Mouse (Mus musculus): ENCODE data around the gene Anks1. TPM values are rescaled to one million over a fixed set of nuclear protein-coding genes. Genes with fewer than 3 reads are reported as not detected.
"Not testable (repeated sequence)": the region's sequence is repeated elsewhere in the genome, so short reads cannot be mapped to it uniquely, and the experiment has no call there.

The Anks1 gene
- polyA plus RNA-seq, 1 experiment from 2014 or later = 11.5 TPM

- not testable (repeated sequence) for ATAC-seq (ENCODE audit: insufficient number of reproducible peaks, low FRiP score); H3K4me1 ChIP-seq (replicated peaks); H3K9me3 ChIP-seq (replicated peaks); H3K27ac ChIP-seq (ENCODE audit: poor library complexity, severe bottlenecking); H3K4me2 ChIP-seq; H3K27me3 ChIP-seq (replicated peaks); H3K9ac ChIP-seq; H3K4me3 ChIP-seq
- H3K36me3 ChIP-seq = peaks cover 40% of the 10 kb centered on the region
- WGBS = 88% methylated on average over 14 of the region's 14 CpGs
These were observed 73.0 kb downstream of the Anks1 start for GRCm38 (mm10) chr17:27982070-27982457.

GRCm38 (mm10) chr17:27982712-27983266, 73.7 kb downstream of the Anks1 start:
- Histone ChIP-seq H3K4me1 (replicated peaks) (no peaks in the 10 kb centered on the region), H3K27ac (ENCODE audit: poor library complexity, severe bottlenecking) (no peak overlapping the region), H3K4me3 (no peak overlapping the region), H3K27me3 (replicated peaks) (no peaks in the 10 kb centered on the region), H3K4me2 (no peak overlapping the region), H3K9ac (no peak overlapping the region), H3K36me3 (peaks cover 38% of the 10 kb centered on the region), H3K9me3 (replicated peaks) (no peaks in the 10 kb centered on the region)
- 61% methylated on average over 7 of the region's 7 CpGs for WGBS
- ATAC-seq (ENCODE audit: insufficient number of reproducible peaks, low FRiP score) = no peak

GRCm38 (mm10) chr17:27984421-27984820, 75.3 kb downstream of the Anks1 start:
- Histone ChIP-seq H3K9me3 (replicated peaks) (no peaks in the 10 kb centered on the region), H3K27ac (ENCODE audit: poor library complexity, severe bottlenecking) (no peak overlapping the region), H3K4me1 (replicated peaks) (no peaks in the 10 kb centered on the region), H3K36me3 (peaks cover 38% of the 10 kb centered on the region), H3K4me2 (no peak overlapping the region), H3K27me3 (replicated peaks) (no peaks in the 10 kb centered on the region), H3K9ac (no peak overlapping the region), H3K4me3 (no peak overlapping the region)
- WGBS = 90% methylated on average over 12 of the region's 12 CpGs
- no peak for ATAC-seq (ENCODE audit: insufficient number of reproducible peaks, low FRiP score)

GRCm38 (mm10) chr17:27986106-27986505, 77.0 kb downstream of the Anks1 start:
- H3K9me3 ChIP-seq (replicated peaks) = no peaks in the 10 kb centered on the region
- H3K4me3 ChIP-seq = no peak overlapping the region
- H3K27ac ChIP-seq (ENCODE audit: poor library complexity, severe bottlenecking) = no peak overlapping the region
- ATAC-seq (ENCODE audit: insufficient number of reproducible peaks, low FRiP score) = no peak
- H3K27me3 ChIP-seq (replicated peaks) = no peaks in the 10 kb centered on the region
- 0 out of 2 replicates have a peak, but pooled peaks cover 7% of the 10 kb centered on the region for H3K4me1 ChIP-seq (replicated peaks)
- peaks cover 38% of the 10 kb centered on the region for H3K36me3 ChIP-seq
- no peak overlapping the region for H3K9ac ChIP-seq
- H3K4me2 ChIP-seq = no peak overlapping the region
- 93% methylated on average over 19 of the region's 19 CpGs for WGBS

- WGBS = 27% methylated on average over 15 of the region's 15 CpGs
- no peak overlapping the region for H3K4me3 ChIP-seq
- ATAC-seq (ENCODE audit: insufficient number of reproducible peaks, low FRiP score) = no peak
- no peaks in the 10 kb centered on the region for H3K27me3 ChIP-seq (replicated peaks)
- H3K36me3 ChIP-seq = peaks cover 57% of the 10 kb centered on the region
- no peak overlapping the region for H3K4me2 ChIP-seq
- H3K9ac ChIP-seq = no peak overlapping the region; the same call in 1 of the 2 replicates
- peaks cover 21% of the 10 kb centered on the region for H3K4me1 ChIP-seq (replicated peaks)
- no peak overlapping the region for H3K27ac ChIP-seq (ENCODE audit: poor library complexity, severe bottlenecking)
- H3K9me3 ChIP-seq (replicated peaks) = no peaks in the 10 kb centered on the region
These were observed 80.9 kb downstream of the Anks1 start for GRCm38 (mm10) chr17:27989807-27990542.

GRCm38 (mm10) chr17:27994001-27994944, 85.2 kb downstream of the Anks1 start:
- no peak for ATAC-seq (ENCODE audit: insufficient number of reproducible peaks, low FRiP score)
- Histone ChIP-seq H3K9me3 (replicated peaks) (no peaks in the 10 kb centered on the region), H3K4me2 (no peak overlapping the region), H3K9ac (0 out of 2 replicates have a peak overlapping the region, but pooled peaks have one; percentile 29), H3K4me3 (no peak overlapping the region), H3K4me1 (replicated peaks) (peaks cover 21% of the 10 kb centered on the region), H3K27ac (ENCODE audit: poor library complexity, severe bottlenecking) (no peak overlapping the region; the same call in 1 of the 2 replicates), H3K36me3 (peaks cover 49% of the 10 kb centered on the region), H3K27me3 (replicated peaks) (no peaks in the 10 kb centered on the region)
- WGBS = 61% methylated on average over 10 of the region's 10 CpGs

GRCm38 (mm10) chr17:27996320-27996719, 87.2 kb downstream of the Anks1 start:
- 80% methylated on average over 4 of the region's 4 CpGs for WGBS
- no peaks in the 10 kb centered on the region for H3K9me3 ChIP-seq (replicated peaks)
- H3K27ac ChIP-seq (ENCODE audit: poor library complexity, severe bottlenecking) = no peak overlapping the region
- no peak overlapping the region for H3K9ac ChIP-seq
- no peak overlapping the region for H3K4me2 ChIP-seq
- H3K36me3 ChIP-seq = peaks cover 49% of the 10 kb centered on the region
- H3K4me3 ChIP-seq = no peak overlapping the region
- no peak for ATAC-seq (ENCODE audit: insufficient number of reproducible peaks, low FRiP score)
- H3K4me1 ChIP-seq (replicated peaks) = peaks cover 15% of the 10 kb centered on the region
- H3K27me3 ChIP-seq (replicated peaks) = no peaks in the 10 kb centered on the region

GRCm38 (mm10) chr17:27997212-27997611, 88.1 kb downstream of the Anks1 start:
- WGBS = 67% methylated on average over 12 of the region's 12 CpGs

GRCm38 (mm10) chr17:27999683-28000273, 90.7 kb downstream of the Anks1 start:
- H3K36me3 ChIP-seq = peaks cover 30% of the 10 kb centered on the region
- not testable (repeated sequence) for H3K27me3 ChIP-seq (replicated peaks); H3K4me3 ChIP-seq; H3K4me1 ChIP-seq (replicated peaks); H3K9me3 ChIP-seq (replicated peaks); H3K9ac ChIP-seq; H3K4me2 ChIP-seq; H3K27ac ChIP-seq (ENCODE audit: poor library complexity, severe bottlenecking); ATAC-seq (ENCODE audit: insufficient number of reproducible peaks, low FRiP score)
- 79% methylated on average over 13 of the region's 13 CpGs for WGBS

More at GRCm38 (mm10) chr17:27997212-27997611, 88.1 kb downstream of the Anks1 start:
- Histone ChIP-seq H3K4me3 (no peak overlapping the region), H3K27ac (ENCODE audit: poor library complexity, severe bottlenecking) (no peak overlapping the region), H3K4me2 (no peak overlapping the region), H3K4me1 (replicated peaks) (peaks cover 15% of the 10 kb centered on the region), H3K9ac (no peak overlapping the region), H3K27me3 (replicated peaks) (no peaks in the 10 kb centered on the region), H3K36me3 (peaks cover 45% of the 10 kb centered on the region), H3K9me3 (replicated peaks) (no peaks in the 10 kb centered on the region)
- ATAC-seq (ENCODE audit: insufficient number of reproducible peaks, low FRiP score) = no peak

GRCm38 (mm10) chr17:28000389-28000788, 91.3 kb downstream of the Anks1 start:
- Histone ChIP-seq H3K4me3 (no peak overlapping the region), H3K27me3 (replicated peaks) (no peaks in the 10 kb centered on the region), H3K9ac (no peak overlapping the region), H3K36me3 (peaks cover 25% of the 10 kb centered on the region), H3K4me1 (replicated peaks) (no peaks in the 10 kb centered on the region; the same call in 1 of the 2 replicates), H3K4me2 (no peak overlapping the region), H3K27ac (ENCODE audit: poor library complexity, severe bottlenecking) (no peak overlapping the region), H3K9me3 (replicated peaks) (no peaks in the 10 kb centered on the region)
- no peak for ATAC-seq (ENCODE audit: insufficient number of reproducible peaks, low FRiP score)
- 78% methylated on average over 4 of the region's 4 CpGs for WGBS

Measured in heart, embryonic 12.5 days (tissue).